Mouse (Mus musculus): ENCODE data around the gene Stxbp1. TPM values are rescaled to one million over a fixed set of nuclear protein-coding genes. Genes with fewer than 3 reads are reported as not detected.

Gene Stxbp1
- polyA plus RNA-seq, 1 experiment from 2014 or later, result 22.3 TPM

DNA sequence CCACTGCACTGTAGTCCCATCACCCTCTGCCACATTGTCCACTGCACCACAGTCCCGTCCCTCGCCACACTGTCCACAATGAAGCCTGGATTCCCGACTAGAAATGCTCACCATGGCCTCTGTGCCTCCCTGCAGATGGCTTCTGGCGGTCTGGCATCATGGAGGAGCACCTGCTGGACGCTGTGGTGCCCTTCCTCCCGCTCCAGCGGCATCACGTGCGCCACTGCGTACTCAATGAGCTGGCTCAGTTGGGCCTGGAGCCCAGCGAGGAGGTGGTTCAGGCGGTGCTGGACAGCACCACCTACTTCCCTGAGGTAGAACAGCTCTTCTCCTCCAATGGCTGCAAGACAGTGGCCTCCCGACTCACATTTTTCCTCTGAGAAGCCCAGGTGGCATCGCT lies 85.7 kb downstream of the Stxbp1 start:
- no peak for ATAC-seq (ENCODE audit: borderline replicate concordance, extremely low read depth, low FRiP score, low TSS enrichment)
- H3K27ac ChIP-seq, result no peak overlapping the region
- WGBS, result 88% methylated on average over 14 of the region's 14 CpGs
- no peak overlapping the region for H3K9ac ChIP-seq
- H3K9me3 ChIP-seq, result no peaks in the 10 kb centered on the region
- no peak overlapping the region for H3K4me3 ChIP-seq
- H3K4me1 ChIP-seq, result peaks cover 10% of the 10 kb centered on the region
- no peaks in the 10 kb centered on the region for H3K27me3 ChIP-seq
- H3K36me3 ChIP-seq, result peaks cover 8% of the 10 kb centered on the region
- H3K4me2 ChIP-seq, result no peak overlapping the region

DNA sequence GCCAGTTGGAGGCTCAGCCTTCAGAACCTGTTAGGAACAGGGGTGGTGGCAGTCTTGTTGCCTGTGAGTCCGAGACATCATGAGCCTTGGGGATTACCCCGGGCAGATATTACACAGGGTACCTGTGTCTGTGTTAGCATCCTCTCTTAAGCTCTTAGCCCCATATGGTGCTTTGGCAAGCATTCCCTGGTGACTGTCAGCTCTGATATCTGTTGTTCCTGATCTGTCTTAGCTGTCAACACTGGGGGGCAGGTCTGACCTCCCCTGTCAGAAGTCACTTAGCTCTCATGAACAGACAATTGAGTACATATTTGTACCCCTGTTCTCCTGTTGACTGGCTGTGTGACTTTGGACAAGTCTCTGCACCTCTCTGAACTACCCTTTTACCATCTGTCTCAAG lies 88.0 kb downstream of the Stxbp1 start:
- Histone ChIP-seq H3K4me1 (peaks cover 10% of the 10 kb centered on the region), H3K4me3 (no peak overlapping the region), H3K36me3 (peaks cover 15% of the 10 kb centered on the region), H3K27me3 (no peaks in the 10 kb centered on the region), H3K4me2 (no peak overlapping the region), H3K9ac (no peak overlapping the region), H3K9me3 (no peaks in the 10 kb centered on the region), H3K27ac (no peak overlapping the region)
- WGBS, result 88% methylated on average over 2 of the region's 2 CpGs
- ATAC-seq (ENCODE audit: borderline replicate concordance, extremely low read depth, low FRiP score, low TSS enrichment), result no peak

DNA sequence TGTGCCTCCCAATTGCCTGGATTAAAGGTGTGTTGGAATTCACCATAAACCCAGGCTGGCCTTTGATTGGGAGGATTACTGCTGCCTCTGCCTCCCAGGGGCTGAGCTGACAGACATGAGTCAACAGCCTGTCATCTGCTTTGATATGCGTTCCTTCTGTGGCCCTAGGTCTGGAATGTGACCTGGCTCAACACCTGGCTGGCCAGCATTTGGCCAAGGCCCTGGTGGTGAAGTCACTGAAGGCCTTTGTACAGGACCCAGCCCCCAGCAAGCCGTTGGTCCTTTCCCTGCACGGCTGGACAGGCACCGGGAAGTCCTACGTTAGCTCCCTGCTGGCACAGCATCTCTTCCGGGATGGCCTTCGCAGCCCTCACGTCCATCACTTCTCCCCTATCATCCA lies 88.5 kb downstream of the Stxbp1 start:
- ATAC-seq (ENCODE audit: borderline replicate concordance, extremely low read depth, low FRiP score, low TSS enrichment), result no peak
- H3K4me2 ChIP-seq, result no peak overlapping the region; the same call in 1 of the 2 replicates
- no peak overlapping the region for H3K9ac ChIP-seq
- H3K4me3 ChIP-seq, result no peak overlapping the region
- peaks cover 16% of the 10 kb centered on the region for H3K36me3 ChIP-seq
- H3K4me1 ChIP-seq, result peaks cover 10% of the 10 kb centered on the region
- no peak overlapping the region for H3K27ac ChIP-seq
- 63% methylated on average over 8 of the region's 8 CpGs for WGBS
- no peaks in the 10 kb centered on the region for H3K27me3 ChIP-seq
- H3K9me3 ChIP-seq, result no peaks in the 10 kb centered on the region

DNA sequence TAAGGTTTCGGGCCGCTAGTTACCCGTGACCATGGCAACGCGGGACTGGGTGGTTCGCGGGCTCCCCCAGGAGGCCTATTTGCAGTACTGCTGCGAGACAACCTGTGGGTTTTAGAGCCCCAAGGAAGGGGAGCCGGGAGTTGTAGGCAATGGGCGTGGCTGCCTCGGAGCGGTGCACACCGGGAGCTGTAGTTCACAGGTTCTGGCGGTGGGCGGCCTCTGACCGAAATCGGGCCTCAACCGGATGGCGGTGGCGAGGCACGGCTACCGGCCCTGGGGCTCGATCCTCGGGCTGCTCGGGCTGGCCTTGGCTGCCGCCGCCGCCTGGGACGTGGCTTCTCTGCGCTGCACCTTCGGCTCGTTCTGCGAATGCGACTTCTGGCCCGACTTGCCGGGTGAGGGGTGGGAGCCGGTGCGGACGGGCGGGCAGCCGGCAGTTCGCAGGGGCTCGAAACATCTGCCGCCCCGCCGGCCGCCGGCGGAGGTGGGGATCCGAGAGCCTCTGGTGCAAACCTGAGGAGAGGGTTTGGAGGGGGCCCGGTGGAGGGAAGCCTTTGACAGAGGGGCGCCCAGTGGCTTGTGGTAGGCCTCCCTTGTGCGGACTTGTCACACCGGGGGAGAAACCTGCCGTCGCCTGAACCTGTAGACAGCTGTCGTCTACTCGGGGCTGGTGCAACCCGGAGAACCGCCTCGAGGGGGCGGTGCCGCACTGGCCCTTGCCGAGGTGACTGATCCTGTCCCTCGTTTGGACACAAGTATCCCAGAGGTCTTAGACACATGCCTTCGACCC lies 89.8 kb downstream of the Stxbp1 start, which contains the start of gene Tor2a:
Tor2a (plus strand) TSS at position 179 of the 790 bp plus-strand sequence.
- Histone ChIP-seq H3K9me3 (no peaks in the 10 kb centered on the region), H3K4me1 (peaks cover 10% of the 10 kb centered on the region), H3K4me2 (peak within 1 kb of the TSS; percentile 71), H3K4me3 (peak within 1 kb of the TSS; percentile 73), H3K36me3 (peaks cover 27% of the 10 kb centered on the region), H3K27me3 (no peaks in the 10 kb centered on the region), H3K27ac (peak within 1 kb of the TSS; percentile 84), H3K9ac (peak within 1 kb of the TSS; percentile 84)
- ATAC-seq (ENCODE audit: borderline replicate concordance, extremely low read depth, low FRiP score, low TSS enrichment), result peak; percentile 94
- under 1% methylated on average over 66 of the region's 66 CpGs for WGBS

DNA sequence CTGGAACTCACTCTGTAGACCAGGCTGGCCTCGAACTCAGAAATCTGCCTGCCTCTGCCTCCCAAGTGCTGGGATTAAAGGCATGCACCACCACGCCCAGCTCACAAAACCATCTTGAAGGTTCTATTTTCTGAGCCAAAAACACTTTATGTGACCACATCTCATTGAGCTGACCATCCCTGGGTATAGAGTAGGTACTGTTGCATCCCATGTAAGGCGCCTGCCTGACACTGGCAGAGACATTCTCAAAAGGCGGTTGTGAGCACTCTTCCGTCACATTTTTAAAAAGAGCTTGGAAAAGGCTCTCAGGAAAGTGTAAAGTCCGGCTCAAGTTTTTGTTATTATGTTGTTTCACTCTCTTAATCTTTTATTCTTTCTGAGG lies 90.4 kb downstream of the Stxbp1 start:
- no peak for ATAC-seq (ENCODE audit: borderline replicate concordance, extremely low read depth, low FRiP score, low TSS enrichment)
- 30% methylated on average over 6 of the region's 6 CpGs for WGBS
- peak overlapping the region; percentile 24 for H3K4me2 ChIP-seq
- no peak overlapping the region for H3K9ac ChIP-seq
- H3K4me1 ChIP-seq, result peaks cover 10% of the 10 kb centered on the region
- H3K4me3 ChIP-seq, result no peak overlapping the region
- no peaks in the 10 kb centered on the region for H3K27me3 ChIP-seq
- H3K27ac ChIP-seq, result no peak overlapping the region
- no peaks in the 10 kb centered on the region for H3K9me3 ChIP-seq
- H3K36me3 ChIP-seq, result peaks cover 25% of the 10 kb centered on the region

DNA sequence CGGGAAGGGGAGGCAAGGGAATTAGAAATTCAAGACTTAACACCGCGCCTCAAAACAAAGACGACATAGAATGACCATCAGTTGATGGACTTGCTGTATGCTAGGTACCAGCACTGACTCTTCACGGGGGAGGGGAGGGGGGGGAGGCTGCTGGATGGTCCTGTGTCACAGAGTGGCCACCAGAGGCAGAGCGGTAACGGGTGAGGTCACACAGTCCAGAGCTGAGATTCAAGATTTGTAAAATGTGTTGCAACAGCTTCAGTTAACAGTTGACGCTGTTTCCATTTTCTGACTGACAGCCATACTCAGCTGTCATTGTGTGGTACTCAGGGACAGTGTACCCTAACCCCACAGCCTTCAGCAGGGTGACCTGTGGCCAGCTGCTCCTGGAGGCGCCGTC lies 94.9 kb downstream of the Stxbp1 start:
- Histone ChIP-seq H3K27me3 (no peaks in the 10 kb centered on the region), H3K4me1 (peaks cover 4% of the 10 kb centered on the region; the same call in 1 of the 2 replicates), H3K9ac (no peak overlapping the region), H3K4me3 (no peak overlapping the region; the same call in 1 of the 2 replicates), H3K9me3 (no peaks in the 10 kb centered on the region), H3K27ac (0 out of 2 replicates have a peak overlapping the region, but pooled peaks have one; percentile 19), H3K36me3 (peaks cover 27% of the 10 kb centered on the region; the same call in 1 of the 2 replicates), H3K4me2 (peak overlapping the region; percentile 59; the same call in 1 of the 2 replicates)
- ATAC-seq (ENCODE audit: borderline replicate concordance, extremely low read depth, low FRiP score, low TSS enrichment), result no peak
- 63% methylated on average over 10 of the region's 10 CpGs for WGBS

DNA sequence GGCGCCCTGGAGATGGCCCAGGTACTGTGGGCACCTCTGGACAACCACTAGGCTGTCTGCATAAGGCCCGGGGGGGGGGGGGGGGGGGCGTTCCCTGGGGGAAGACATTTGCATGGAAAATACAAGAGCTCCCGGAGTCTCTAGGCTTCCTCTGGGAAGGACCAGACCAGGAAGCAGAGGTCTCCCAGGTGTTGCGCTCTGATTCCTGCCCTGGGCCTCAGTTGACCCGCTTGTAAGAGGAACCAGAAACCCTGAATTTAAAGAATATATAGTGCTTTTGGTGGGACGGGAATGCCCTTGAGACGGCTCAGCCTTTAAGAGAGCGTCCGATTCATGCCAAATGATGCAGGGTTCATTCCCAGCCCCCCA lies 95.4 kb downstream of the Stxbp1 start:
- no peak for ATAC-seq (ENCODE audit: borderline replicate concordance, extremely low read depth, low FRiP score, low TSS enrichment)
- peak overlapping the region; percentile 59 for H3K4me2 ChIP-seq
- H3K36me3 ChIP-seq, result peaks cover 27% of the 10 kb centered on the region; the same call in 1 of the 2 replicates
- peak overlapping the region; percentile 36 for H3K4me3 ChIP-seq
- H3K9me3 ChIP-seq, result no peaks in the 10 kb centered on the region
- 41% methylated on average over 8 of the region's 10 CpGs for WGBS
- H3K27me3 ChIP-seq, result no peaks in the 10 kb centered on the region
- H3K27ac ChIP-seq, result no peak overlapping the region
- H3K9ac ChIP-seq, result no peak overlapping the region
- H3K4me1 ChIP-seq, result peaks cover 4% of the 10 kb centered on the region; the same call in 1 of the 2 replicates

DNA sequence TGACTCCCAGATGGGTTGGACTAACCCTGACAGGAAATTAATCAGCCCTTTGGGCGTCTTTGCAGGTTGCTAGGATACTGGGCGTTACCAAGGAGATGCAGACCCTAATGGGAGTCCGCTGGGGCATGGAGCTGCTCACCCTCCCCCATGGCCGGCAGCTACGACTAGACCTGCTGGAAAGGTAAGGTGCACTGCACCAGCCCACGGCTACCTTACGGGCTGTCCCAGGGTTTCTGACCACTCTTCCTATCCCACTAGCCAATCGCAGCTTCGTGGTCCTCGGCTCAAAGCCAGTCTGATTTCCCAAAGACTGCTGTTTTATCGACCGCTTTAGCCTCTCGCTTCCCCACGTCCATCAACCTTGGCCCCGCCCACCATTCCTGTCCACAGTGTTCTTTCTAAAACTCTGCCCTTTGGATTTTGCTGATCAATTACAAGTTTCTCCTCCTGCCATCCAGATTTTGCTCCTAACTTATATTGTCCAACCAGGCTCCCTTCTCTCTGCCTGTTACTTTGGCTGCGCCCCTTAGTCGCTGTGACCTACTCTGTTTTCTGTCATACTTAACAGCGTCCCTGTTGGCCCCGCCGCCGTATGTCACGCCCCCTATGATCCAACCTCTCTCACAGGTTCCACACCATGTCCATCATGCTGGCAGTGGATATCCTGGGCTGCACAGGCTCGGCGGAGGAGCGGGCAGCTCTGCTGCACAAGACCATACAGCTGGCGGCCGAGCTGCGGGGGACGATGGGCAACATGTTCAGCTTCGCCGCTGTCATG lies 96.0 kb downstream of the Stxbp1 start:
- WGBS, result 19% methylated on average over 31 of the region's 31 CpGs
- Histone ChIP-seq H3K36me3 (peaks cover 30% of the 10 kb centered on the region; the same call in 1 of the 2 replicates), H3K4me3 (peak overlapping the region; percentile 36), H3K9ac (no peak overlapping the region), H3K4me2 (peak overlapping the region; percentile 59), H3K4me1 (peaks cover 4% of the 10 kb centered on the region; the same call in 1 of the 2 replicates), H3K27me3 (no peaks in the 10 kb centered on the region), H3K9me3 (no peaks in the 10 kb centered on the region), H3K27ac (no peak overlapping the region)
- ATAC-seq (ENCODE audit: borderline replicate concordance, extremely low read depth, low FRiP score, low TSS enrichment), result peak; percentile 81

DNA sequence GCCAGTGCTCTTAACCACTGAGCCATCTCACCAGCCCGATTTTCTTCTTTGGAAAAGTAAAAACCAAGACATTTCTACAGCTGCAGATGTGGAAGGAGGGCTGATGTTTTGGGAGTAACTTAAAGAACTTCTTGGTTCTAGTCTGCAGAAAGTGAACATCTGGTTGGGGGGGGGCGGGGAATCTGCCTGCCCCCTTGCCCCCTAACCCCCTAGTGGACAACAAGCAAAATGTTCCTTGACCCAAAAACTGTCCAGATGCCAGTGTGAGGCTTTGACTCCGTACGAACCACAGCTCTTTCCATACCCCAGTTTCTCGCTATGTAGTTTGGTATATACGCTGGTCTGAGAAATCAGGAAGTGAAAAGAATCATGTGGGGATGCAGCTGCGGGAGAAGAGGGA lies 96.8 kb downstream of the Stxbp1 start:
- H3K4me3 ChIP-seq, result no peak overlapping the region
- WGBS, result 71% methylated on average over 7 of the region's 7 CpGs
- peaks cover 35% of the 10 kb centered on the region; the same call in 1 of the 2 replicates for H3K36me3 ChIP-seq
- H3K27me3 ChIP-seq, result no peaks in the 10 kb centered on the region
- H3K27ac ChIP-seq, result no peak overlapping the region
- no peak overlapping the region for H3K9ac ChIP-seq
- ATAC-seq (ENCODE audit: borderline replicate concordance, extremely low read depth, low FRiP score, low TSS enrichment), result no peak
- H3K4me2 ChIP-seq, result no peak overlapping the region
- peaks cover 4% of the 10 kb centered on the region; the same call in 1 of the 2 replicates for H3K4me1 ChIP-seq
- H3K9me3 ChIP-seq, result no peaks in the 10 kb centered on the region

DNA sequence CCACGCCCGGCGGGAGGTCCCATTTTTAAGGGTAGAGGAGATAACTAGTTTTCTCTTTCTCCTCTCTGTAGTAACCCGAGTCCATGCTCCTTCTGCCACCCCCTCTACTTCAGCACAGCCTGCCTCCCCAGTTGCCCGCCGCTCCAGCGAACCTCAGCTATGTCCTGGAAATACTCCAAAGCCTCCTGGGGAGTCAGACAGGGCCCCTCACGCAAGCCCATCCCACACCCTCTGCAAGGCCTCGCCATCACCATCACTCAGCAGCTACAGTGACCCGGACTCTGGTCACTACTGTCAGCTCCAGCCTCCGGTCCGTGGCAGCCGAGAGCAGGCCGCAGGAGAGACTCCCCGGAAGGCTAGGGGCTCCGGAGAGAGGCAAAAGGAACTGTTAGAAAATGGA lies 98.0 kb downstream of the Stxbp1 start:
- Histone ChIP-seq H3K4me3 (no peak overlapping the region), H3K4me2 (no peak overlapping the region), H3K9me3 (no peaks in the 10 kb centered on the region), H3K9ac (no peak overlapping the region), H3K27me3 (no peaks in the 10 kb centered on the region), H3K27ac (no peak overlapping the region), H3K4me1 (peaks cover 4% of the 10 kb centered on the region; the same call in 1 of the 2 replicates), H3K36me3 (peaks cover 32% of the 10 kb centered on the region; the same call in 1 of the 2 replicates)
- ATAC-seq (ENCODE audit: borderline replicate concordance, extremely low read depth, low FRiP score, low TSS enrichment), result no peak
- WGBS, result 78% methylated on average over 16 of the region's 16 CpGs

DNA sequence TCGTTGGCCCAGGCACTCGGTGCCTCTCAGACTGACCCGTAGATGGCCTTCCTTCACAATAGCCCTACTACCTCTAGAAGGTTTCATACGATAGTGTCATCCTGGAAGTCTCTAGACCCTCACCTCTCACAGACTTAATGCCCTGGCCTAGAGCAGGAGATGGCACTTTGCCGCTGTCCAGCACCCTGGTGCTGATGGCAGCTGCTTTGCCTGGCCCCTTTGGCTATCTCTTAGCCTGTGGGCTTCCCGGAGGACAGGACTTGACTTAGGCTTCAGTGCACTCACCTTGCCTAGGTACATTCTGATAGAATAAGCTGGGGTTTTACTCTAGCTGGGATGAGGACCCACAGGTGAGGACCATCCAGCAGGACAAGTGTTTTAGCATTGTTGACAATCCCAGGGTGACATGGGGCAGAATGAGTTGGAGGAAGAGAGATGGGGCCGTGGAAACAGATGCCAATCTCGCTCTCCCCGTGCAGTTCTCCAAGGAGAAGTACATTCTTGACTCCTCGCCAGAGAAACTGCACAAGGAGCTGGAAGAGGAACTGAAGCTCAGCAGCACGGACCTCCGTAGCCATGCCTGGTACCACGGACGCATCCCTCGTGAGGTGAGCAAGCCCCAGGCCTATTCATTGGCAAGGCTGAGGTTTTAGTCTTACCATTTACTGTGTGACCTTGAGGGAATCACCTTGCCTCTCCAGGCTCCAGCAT lies 102.6 kb downstream of the Stxbp1 start:
- 63% methylated on average over 15 of the region's 15 CpGs for WGBS
- Histone ChIP-seq H3K9me3 (no peaks in the 10 kb centered on the region), H3K27me3 (peaks cover 31% of the 10 kb centered on the region), H3K4me2 (no peak overlapping the region), H3K27ac (no peak overlapping the region), H3K4me3 (no peak overlapping the region), H3K4me1 (peaks cover 17% of the 10 kb centered on the region), H3K36me3 (peaks cover 13% of the 10 kb centered on the region; the same call in 1 of the 2 replicates), H3K9ac (no peak overlapping the region)
- no peak for ATAC-seq (ENCODE audit: borderline replicate concordance, extremely low read depth, low FRiP score, low TSS enrichment)

Data from lung, embryonic 15.5 days (tissue).